Mouse (Mus musculus): ENCODE measurements around the gene Cep19.

DNA sequence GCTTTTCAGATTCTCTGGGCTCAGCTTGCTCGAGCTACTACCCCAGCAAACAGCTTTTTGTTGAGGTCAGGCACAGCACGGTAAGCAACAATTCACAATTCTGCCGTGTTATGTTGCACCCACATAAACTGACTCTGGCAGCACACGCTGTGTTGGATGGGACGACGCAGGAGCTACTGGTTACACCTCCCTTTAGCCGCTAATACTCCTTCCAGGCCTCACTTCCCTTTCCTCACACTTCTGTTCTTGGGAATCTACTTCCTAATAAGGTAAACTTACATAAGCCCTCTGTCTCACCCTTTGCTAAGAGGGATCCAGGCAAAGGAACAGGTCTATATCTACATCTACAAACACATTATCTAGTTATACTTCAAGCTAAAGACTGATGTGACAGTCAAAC, 35.7 kb upstream of the Cep19 start:
- TF ChIP-seq CTCF (IDR thresholded peaks at IDR 0.05; ENCODE audit: low read depth) (no peak), EP300 (optimal IDR thresholded peaks at IDR 0.05) (no peak)
